Mouse (Mus musculus) liver, postnatal 0 days (tissue): Measurements from ENCODE around the gene Usp39.

Experiments
- CTCF ChIP-seq: sonication (generic); IDR thresholded peaks from 2 replicates; pipeline ENCODE4 v1.5.1; 2016; ENCODE audit warnings: antibody characterized with exemption, low read depth
- EP300 ChIP-seq: IDR thresholded peaks from 2 replicates; pipeline ENCODE4 v1.6.1; 2016; ENCODE audit warnings: antibody characterized with exemption, low read depth, mild to moderate bottlenecking

DNA sequence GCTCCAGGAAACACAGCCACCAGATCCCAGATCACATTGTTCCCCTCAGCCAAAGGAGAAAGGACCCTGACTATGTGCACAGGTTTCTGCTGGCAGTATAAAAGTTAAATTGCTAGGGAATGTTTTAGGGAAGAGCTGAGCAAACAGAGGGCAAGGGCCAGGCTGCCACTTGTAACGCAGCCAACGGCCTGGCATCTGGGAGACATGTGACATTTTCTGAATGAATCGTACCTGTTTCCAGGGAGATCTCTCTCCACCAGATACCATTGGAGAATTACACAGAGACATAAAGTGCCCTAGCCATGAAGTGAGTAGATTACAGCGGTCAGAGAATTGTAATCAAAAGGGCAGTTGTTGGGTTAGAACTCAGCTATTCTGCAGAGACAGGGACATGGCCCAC is 28.2 kb upstream of the Usp39 start:
- TF ChIP-seq CTCF: no peak
- no peak for TF ChIP-seq EP300
